Mouse (Mus musculus) lung, postnatal 14 days (tissue): Measurements from ENCODE around the gene Gda.

Experiments used
- DNase-seq: peaks from one replicate; pipeline ENCODE4 v3.0.0; 2021

The Gda gene

DNA sequence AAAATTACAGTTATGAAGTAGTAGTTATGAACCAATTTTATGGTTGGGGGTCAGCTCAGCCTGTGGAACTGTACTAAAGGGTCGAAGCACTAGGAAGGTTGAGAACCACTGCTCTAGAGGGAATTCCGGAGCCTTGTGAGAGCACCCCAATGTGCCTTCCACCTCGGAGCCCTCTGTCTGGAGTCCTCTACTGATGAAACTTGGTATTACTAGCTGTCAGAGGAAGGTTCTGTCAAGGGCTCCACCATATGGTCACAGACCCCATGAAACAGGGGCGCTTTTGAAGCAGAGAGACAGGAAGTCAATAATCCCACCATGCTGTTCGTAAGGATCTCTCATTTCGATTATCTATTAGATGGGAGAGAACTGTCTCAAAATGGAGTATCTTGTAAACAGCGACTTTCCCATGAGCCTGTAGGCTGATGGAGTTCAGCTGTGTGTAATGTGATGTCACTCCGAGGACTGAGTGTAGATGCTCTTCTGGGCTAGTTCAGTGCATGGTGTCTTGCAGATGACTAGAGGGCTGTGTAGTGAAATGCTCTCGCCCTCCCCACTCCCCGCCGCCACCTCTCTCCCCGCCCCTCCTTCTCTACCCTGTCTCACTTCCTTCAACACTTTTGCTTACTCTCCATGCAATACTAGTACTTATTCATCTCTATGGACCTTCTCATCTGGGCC lies 100.7 kb downstream of the Gda start:
- no peak for DNase-seq

DNA sequence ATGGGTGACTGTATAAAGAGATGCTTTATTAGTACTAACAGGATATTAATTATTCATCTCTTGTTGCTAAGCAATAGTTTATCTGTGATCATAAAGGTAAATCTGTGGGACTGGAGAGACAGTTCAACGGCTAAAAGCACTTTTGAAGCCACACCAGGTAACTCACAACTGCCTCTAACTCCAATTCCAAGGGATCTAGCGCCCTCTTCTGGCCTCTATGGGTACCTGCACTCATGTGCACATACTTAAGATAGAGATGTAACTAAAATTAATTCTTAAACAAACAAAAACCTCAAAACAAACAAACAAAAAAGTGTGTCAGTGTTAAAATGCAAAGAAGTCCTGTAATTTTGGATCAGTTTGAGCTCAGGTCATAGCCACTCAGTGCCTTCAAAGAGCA lies 101.9 kb downstream of the Gda start:
- no peak for DNase-seq

- no peak for DNase-seq
Measured at GRCm38 (mm10) chr19:21370782-21371181, 102.5 kb downstream of the Gda start.

DNA sequence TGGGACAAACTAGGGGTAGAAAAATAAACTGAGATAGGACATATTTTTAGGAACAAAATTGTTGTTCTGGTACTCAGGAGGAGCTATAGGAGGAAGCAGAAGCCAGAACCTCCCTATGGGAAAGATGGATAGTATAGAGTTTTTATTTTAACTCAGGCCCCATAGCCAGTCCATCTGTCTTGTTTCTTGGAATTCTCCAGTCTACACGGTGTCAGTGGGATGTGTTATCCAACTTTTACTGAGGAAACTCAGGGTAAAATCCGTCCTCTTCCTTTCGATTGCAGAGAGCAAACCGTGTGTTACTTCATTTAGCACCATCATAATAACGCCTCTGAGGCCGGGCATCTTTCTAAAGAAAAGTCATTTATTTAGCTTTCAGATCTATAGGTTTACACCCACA lies 104.1 kb downstream of the Gda start:
- DNase-seq = no peak

GRCm38 (mm10) chr19:21368595-21368994 lies 104.7 kb downstream of the Gda start:
- no peak for DNase-seq

DNA sequence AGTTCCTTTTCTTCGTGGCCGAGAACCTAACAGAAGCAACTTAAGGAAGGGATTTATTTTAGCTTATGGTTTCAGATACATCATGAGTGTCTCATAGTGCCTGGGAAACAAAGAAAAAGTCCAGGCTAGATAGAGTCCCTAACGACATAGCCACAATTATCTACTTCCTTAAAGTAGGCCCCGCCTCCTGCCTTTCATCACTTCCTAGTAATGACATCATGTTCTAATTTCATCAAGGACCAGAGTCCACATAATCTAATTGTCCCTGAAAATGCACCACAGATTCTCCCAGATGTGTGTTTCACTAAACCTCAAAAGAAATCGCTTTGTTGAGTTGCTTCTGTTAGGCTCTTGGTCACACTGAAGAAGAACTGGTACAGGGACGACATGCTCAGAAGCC lies 115.5 kb downstream of the Gda start:
- no peak for DNase-seq

- no peak for DNase-seq
Measured at GRCm38 (mm10) chr19:21349634-21350033, 123.6 kb downstream of the Gda start.

- no peak for DNase-seq
Measured at GRCm38 (mm10) chr19:21346646-21347045, 126.6 kb downstream of the Gda start.
